Mouse (Mus musculus) layer of hippocampus, postnatal 10 days (tissue): Measurements from ENCODE around the gene Gm17693. TPM values are rescaled to one million over a fixed set of nuclear protein-coding genes. Genes with fewer than 3 reads are reported as not detected.
"Not testable (repeated sequence)": the region's sequence is repeated elsewhere in the genome, so short reads cannot be mapped to it uniquely, and the experiment has no call there.

Experiments used
- DNase-seq, 2 experiments: peaks; one replicate each; pipeline ENCODE4 v3.0.0; 2021; ENCODE audit warnings: low spot score in 2 of 2
- long read RNA-seq: library from polyadenylated mRNA; stranded (forward); transcript quantifications from one replicate; pipeline ENCODE4 v2.0.0, GENCODE M21; 2023
- total RNA-seq, 2 experiments: library from RNA; stranded (reverse); gene quantifications; 2 replicates each; pipeline ENCODE4 v1.2.3; 2021

Gm17693 gene
- total RNA-seq = not detected
- long read RNA-seq = 0 reads

DNA sequence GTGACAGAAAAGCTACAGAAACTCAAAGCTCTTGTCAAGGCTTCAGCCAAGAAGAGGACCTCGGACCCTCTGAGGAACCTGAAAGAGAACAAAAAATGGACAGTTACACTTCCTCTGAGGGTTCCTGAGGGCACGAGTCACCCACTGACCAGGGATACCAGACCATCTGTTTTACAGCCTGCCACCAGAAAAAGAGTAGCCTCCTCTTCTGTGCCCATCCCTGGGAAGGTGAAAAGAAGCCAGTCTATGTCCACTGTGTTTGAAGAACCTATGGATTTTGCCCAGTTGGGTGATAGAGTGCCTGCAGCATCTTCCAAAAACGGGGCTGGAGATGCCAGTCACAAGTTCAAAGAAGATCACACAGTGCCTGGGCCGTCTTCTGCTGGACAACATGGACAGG is at the start of gene Gm17693:
Gm17693 (plus strand) TSS at position 301 of the 400 bp plus-strand sequence.
- DNase-seq = not testable (repeated sequence)
